9 mouse cellular contexts compared by ENCODE assay signal in the genomic region with DNA sequence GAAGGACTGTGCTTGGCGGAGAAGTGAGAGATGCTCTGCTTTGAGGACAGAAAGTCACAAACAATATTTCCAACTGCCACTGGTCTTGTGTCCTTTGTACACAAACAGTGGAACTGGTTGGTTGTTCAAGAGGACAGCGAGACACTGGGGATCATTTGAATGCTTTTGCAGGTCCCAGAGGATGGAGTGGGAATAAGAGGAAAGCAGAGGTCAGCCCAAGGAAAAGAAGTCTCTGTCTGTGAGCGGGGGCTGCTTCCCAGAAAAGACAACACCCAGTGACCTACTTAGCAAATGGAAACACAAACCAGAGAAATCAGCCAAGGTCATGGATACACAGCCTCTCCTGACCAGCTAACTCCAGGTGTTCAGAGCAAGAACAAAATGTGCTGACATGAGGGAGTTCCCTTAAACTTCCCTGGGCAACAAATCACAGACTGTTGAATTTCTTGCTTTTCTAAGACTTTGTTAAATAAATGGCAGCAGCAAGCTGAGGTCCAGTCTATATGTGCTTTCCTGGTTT. TPM values are rescaled to one million over a fixed set of nuclear protein-coding genes. Genes with fewer than 3 reads are reported as not detected.
"Had no signal": no experiment of that assay in that cellular context is flagged by ENCODE, and none has a peak within 500 bp of the region (broad histone marks: within the 10 kb centered on the region; RNA-seq: fewer than 3 reads in every experiment).

No protein-coding gene starts in this region.

- DNase-seq: kidney, postnatal 14 days; lung, embryonic 14.5 days; lung, postnatal 10 days; lung, postnatal 4 days; midbrain, embryonic 14.5 days; spleen, adult 18-20 months; thymus, adult 18-20 months; thymus, postnatal 14 days had no signal

RNA-seq across cellular contexts. Expression of gene Il1b, which starts 48.5 kb away (rescaled TPM):
- total RNA-seq: layer of hippocampus, postnatal 14 days had no signal
